Mouse (Mus musculus): Measurements from ENCODE around the gene Lag3. TPM values are rescaled to one million over a fixed set of nuclear protein-coding genes. Genes with fewer than 3 reads are reported as not detected.
"Not testable (repeated sequence)": the region's sequence is repeated elsewhere in the genome, so short reads cannot be mapped to it uniquely, and the experiment has no call there.

The Lag3 gene
- polyA plus RNA-seq, 1 experiment = 0.44 TPM

DNA sequence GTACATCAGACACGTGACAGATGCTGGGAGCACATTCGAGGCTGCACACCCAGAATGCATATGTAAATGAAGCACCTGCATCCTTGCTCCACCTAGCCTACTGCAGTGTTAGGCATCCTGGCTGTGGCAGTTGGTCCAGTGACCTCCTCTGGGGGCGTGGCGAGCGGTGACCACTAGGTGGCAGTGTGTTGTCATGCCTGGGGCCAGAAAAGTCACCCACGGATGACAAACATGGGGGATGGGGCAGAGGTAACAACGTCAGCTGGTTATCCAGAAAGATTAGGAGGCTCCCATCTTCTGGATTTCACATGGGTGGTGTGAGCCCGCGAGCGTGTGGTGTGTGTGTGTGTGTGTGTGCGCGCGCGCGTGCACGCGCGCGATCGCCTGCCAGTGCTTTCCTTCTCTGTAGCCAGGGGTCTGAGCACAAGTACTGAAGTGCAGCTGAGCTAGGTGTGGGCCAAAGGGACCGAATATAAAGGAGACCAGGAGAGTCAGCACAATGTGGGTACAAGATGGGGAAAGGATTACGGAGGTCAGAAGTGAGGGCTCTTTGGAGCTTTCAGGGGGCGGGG, 7.8 kb downstream of the Lag3 start:
- Histone ChIP-seq H3K36me3 (ENCODE audit: control insufficient read depth, insufficient read depth) (no peaks in the 10 kb centered on the region), H3K79me3 (ENCODE audit: low read depth) (no peaks in the 10 kb centered on the region), H3ac (ENCODE audit: control insufficient read depth, insufficient read length, low read depth) (peak overlapping the region; percentile 65), H3K79me2 (ENCODE audit: control insufficient read depth, insufficient read depth) (no peaks in the 10 kb centered on the region), H3K4me3 (ENCODE audit: insufficient read depth, poor library complexity, severe bottlenecking) (peak overlapping the region; percentile 30), H3K27me3 (ENCODE audit: control insufficient read depth, insufficient read depth, insufficient read length) (no peaks in the 10 kb centered on the region)
- TF ChIP-seq CEBPB (IDR thresholded peaks at IDR 0.05; ENCODE audit: low read depth) = no peak
- TF ChIP-seq MAX (IDR thresholded peaks at IDR 0.05) = no peak
- peak; percentile 98 for TF ChIP-seq CTCF (IDR thresholded peaks at IDR 0.05; ENCODE audit: control insufficient read depth, insufficient read depth, insufficient read length)
- TF ChIP-seq USF1 (IDR thresholded peaks at IDR 0.05; ENCODE audit: low read depth) = no peak

DNA sequence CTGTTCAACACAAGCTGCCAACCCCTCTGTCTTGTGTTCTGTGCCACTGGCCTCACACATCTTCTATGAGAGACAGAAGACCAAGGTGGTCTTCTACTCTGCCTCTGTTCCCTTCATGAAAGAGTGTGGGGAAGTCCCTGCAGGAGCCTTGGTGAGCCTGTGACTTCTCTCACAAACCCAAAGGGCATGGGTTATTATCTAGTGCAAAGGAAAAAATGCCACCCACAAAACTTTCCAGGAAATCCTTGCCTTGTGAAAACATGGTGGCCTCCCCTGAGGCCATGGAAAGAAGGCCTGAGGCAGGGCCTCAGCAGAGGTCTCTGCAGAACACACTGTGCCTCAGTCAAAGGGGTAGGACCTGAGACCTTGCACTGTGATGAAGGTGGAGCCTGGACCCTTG, 9.7 kb downstream of the Lag3 start:
- no peak for TF ChIP-seq CTCF (IDR thresholded peaks at IDR 0.05; ENCODE audit: control insufficient read depth, insufficient read depth, insufficient read length)
- TF ChIP-seq MYOD1 (IDR thresholded peaks at IDR 0.05; ENCODE audit: control insufficient read depth, insufficient read length, low read depth) = no peak
- no peak for TF ChIP-seq MYOG (IDR thresholded peaks at IDR 0.05; ENCODE audit: control insufficient read depth, extremely low read depth, insufficient read length)
- TF ChIP-seq MAX (IDR thresholded peaks at IDR 0.05) = no peak
- TF ChIP-seq USF1 (IDR thresholded peaks at IDR 0.05; ENCODE audit: low read depth) = no peak
- TF ChIP-seq FOSL1 (IDR thresholded peaks at IDR 0.05; ENCODE audit: insufficient read depth, low read length, poor library complexity, severe bottlenecking) = no peak
- no peak for TF ChIP-seq CEBPB (IDR thresholded peaks at IDR 0.05; ENCODE audit: low read depth)
- Histone ChIP-seq H3K79me2 (ENCODE audit: control insufficient read depth, insufficient read depth) (no peaks in the 10 kb centered on the region), H3K36me3 (ENCODE audit: control insufficient read depth, insufficient read depth) (no peaks in the 10 kb centered on the region), H3K27me3 (ENCODE audit: control insufficient read depth, insufficient read depth, insufficient read length) (no peaks in the 10 kb centered on the region), H3K4me3 (ENCODE audit: insufficient read depth, poor library complexity, severe bottlenecking) (no peak overlapping the region), H3ac (ENCODE audit: control insufficient read depth, insufficient read length, low read depth) (no peak overlapping the region), H3K79me3 (ENCODE audit: low read depth) (no peaks in the 10 kb centered on the region)

DNA sequence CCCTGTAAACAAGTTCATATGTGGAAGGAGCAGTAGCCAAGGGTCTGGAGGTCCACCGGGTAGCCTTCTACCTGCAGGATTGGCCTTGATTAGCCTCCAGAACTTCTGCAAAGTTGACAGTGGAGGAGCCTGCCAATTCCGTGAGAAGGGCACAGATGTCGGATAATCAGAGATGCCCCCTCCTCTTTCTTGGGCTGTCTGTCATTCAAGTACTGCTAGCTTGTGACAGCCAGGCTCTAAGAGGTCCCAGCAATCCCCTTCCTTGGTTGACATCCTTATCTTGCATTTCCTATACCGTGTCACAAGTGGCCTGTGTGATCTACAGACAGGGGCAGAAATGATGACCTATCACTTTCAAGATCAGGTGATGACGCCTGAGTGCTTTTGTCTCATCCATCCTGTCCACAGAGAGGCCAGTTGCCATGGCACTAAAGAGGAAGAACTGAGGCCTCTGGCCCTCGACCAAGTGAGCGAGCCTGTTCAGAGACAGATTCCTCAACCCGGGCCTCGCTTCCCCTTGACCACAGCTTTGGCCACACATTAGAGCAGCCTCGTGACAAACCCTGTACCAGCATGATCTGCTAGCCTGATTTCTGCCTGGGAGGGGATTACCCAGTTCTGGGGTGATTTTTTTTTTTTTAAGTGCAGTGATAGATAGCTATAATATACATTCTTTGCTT, 10.6 kb downstream of the Lag3 start:
- Histone ChIP-seq H3K79me3 (ENCODE audit: low read depth) (no peaks in the 10 kb centered on the region), H3K4me3 (ENCODE audit: insufficient read depth, poor library complexity, severe bottlenecking) (no peak overlapping the region), H3K36me3 (ENCODE audit: control insufficient read depth, insufficient read depth) (no peaks in the 10 kb centered on the region), H3ac (ENCODE audit: control insufficient read depth, insufficient read length, low read depth) (no peak overlapping the region), H3K27me3 (ENCODE audit: control insufficient read depth, insufficient read depth, insufficient read length) (no peaks in the 10 kb centered on the region), H3K79me2 (ENCODE audit: control insufficient read depth, insufficient read depth) (no peaks in the 10 kb centered on the region)
- TF ChIP-seq MAX (IDR thresholded peaks at IDR 0.05) (no peak), CTCF (IDR thresholded peaks at IDR 0.05; ENCODE audit: control insufficient read depth, insufficient read depth, insufficient read length) (no peak)

DNA sequence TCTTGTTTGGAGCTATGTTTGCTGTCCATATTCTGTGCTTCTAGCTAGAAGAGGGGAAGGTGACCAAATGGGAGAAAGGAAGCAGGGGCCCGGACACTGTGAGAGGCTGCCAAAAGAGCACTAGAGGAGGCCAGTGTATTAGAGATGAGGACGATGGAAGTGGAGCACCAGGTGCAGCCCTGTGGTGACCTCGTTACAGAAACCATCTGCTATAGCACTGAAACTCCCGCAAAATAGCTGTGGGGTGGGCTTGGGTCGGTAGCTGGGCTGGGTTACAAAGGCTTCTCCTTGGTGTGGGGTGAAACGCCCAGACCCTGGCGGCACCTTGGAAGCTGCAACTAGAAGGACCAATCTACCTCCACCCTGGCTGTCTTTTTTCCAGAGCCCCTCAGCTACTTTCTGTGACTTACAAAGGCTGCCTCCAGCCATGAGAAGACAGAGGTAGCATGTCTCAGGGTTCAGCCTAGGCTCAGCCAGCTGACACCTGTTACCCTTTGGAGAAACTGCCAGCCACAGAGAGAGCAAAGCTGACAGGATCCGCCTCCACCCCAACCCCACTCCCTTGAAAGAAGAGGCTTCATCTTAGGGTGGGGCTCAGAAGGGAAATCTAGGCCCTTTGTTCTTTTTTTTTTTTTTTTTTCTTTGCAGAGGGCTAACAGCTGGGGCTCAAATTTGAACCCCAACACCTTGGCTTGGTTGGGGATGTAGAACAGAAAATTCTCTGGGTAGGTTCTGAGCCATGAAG, 11.3 kb downstream of the Lag3 start:
- Histone ChIP-seq H3K4me3 (ENCODE audit: insufficient read depth, poor library complexity, severe bottlenecking) (no peak overlapping the region), H3K79me3 (ENCODE audit: low read depth) (no peaks in the 10 kb centered on the region)

DNA sequence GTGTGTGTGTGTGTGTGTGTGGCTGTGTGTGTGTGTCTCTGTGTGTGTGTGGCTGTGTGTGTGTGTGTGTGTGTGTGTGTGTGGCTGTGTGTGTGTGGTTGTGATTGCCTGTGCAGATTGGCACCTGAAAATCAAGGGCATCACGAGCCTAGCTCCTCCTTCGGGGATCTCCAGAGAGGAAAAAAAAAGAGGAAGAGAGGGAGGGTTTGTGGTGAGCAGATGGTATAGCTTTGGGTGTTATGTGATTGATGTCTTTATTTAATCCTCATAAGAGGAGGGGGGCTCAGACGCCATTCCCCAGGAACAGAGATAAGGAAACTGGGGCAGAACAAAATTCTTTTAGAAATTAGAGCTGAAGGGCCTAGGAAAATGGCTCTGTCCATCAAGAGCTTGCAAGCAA, 13.1 kb downstream of the Lag3 start:
- no peaks in the 10 kb centered on the region for H3K79me3 ChIP-seq (ENCODE audit: low read depth)
- TF ChIP-seq MYOD1 (IDR thresholded peaks at IDR 0.05; ENCODE audit: control insufficient read depth, insufficient read length, low read depth) = no peak
- TF ChIP-seq MAX (IDR thresholded peaks at IDR 0.05) = no peak
- no peak for TF ChIP-seq FOSL1 (IDR thresholded peaks at IDR 0.05; ENCODE audit: insufficient read depth, low read length, poor library complexity, severe bottlenecking)
- no peaks in the 10 kb centered on the region for H3K27me3 ChIP-seq (ENCODE audit: control insufficient read depth, insufficient read depth, insufficient read length)
- no peaks in the 10 kb centered on the region for H3K36me3 ChIP-seq (ENCODE audit: control insufficient read depth, insufficient read depth)
- no peaks in the 10 kb centered on the region for H3K79me2 ChIP-seq (ENCODE audit: control insufficient read depth, insufficient read depth)
- no peak overlapping the region for H3ac ChIP-seq (ENCODE audit: control insufficient read depth, insufficient read length, low read depth)
- no peak overlapping the region for H3K4me3 ChIP-seq (ENCODE audit: insufficient read depth, poor library complexity, severe bottlenecking)

More for the DNA sequence above, 11.3 kb downstream of the Lag3 start:
- no peaks in the 10 kb centered on the region for H3K79me2 ChIP-seq (ENCODE audit: control insufficient read depth, insufficient read depth)
- TF ChIP-seq CTCF (IDR thresholded peaks at IDR 0.05; ENCODE audit: control insufficient read depth, insufficient read depth, insufficient read length) (no peak), MAX (IDR thresholded peaks at IDR 0.05) (no peak), USF1 (IDR thresholded peaks at IDR 0.05; ENCODE audit: low read depth) (no peak), FOSL1 (IDR thresholded peaks at IDR 0.05; ENCODE audit: insufficient read depth, low read length, poor library complexity, severe bottlenecking) (no peak), CEBPB (IDR thresholded peaks at IDR 0.05; ENCODE audit: low read depth) (no peak)
- H3K27me3 ChIP-seq (ENCODE audit: control insufficient read depth, insufficient read depth, insufficient read length) = no peaks in the 10 kb centered on the region
- H3K36me3 ChIP-seq (ENCODE audit: control insufficient read depth, insufficient read depth) = no peaks in the 10 kb centered on the region
- H3ac ChIP-seq (ENCODE audit: control insufficient read depth, insufficient read length, low read depth) = no peak overlapping the region

DNA sequence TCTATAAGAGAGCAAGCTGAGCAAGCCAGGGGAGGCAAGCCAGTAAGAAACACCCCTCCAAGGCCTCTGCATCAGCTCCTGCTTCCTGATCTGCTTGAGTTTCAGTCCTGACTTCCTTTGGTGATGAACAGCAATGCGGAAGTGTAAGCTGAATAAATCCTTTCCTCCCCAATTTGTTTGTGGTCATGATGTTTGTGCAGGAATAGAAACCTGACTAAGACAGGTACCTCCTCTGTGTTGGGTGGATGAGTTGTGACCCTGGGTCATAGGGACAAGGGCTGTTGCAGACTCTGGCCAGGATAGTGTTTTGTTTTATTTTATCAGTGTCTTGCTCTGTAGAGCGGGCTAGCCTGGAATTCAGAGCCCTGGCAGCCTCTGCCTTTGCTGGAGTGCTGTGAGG, 17.4 kb downstream of the Lag3 start:
- H3K36me3 ChIP-seq (ENCODE audit: control insufficient read depth, insufficient read depth); H3K79me2 ChIP-seq (ENCODE audit: control insufficient read depth, insufficient read depth); H3ac ChIP-seq (ENCODE audit: control insufficient read depth, insufficient read length, low read depth); H3K79me3 ChIP-seq (ENCODE audit: low read depth); H3K4me3 ChIP-seq (ENCODE audit: insufficient read depth, poor library complexity, severe bottlenecking): not testable (repeated sequence)
- H3K27me3 ChIP-seq (ENCODE audit: control insufficient read depth, insufficient read depth, insufficient read length) = peaks cover 10% of the 10 kb centered on the region

Data from C2C12 (cell line).